Mouse (Mus musculus): Measurements from ENCODE around the gene Atxn10.

- TF ChIP-seq CTCF (IDR thresholded peaks at IDR 0.05; ENCODE audit: control insufficient read depth, insufficient read depth, low read length) (no peak), POLR2A (IDR thresholded peaks at IDR 0.05; ENCODE audit: borderline replicate concordance, control insufficient read depth, low read depth, low read length) (no peak)
Measured at GRCm38 (mm10) chr15:85295544-85295943, 40.5 kb upstream of the Atxn10 start.

Data from bone marrow, adult 2 months (tissue).